Mouse (Mus musculus) cerebellum, adult 2 months (tissue): Measurements from ENCODE around the gene Zfp91.

Experiments
- CTCF ChIP-seq: fragments of 200-500 bp; IDR thresholded peaks from 2 replicates; pipeline ENCODE4 v1.5.1; 2011; ENCODE audit warnings: low read depth, mild to moderate bottlenecking, control low read depth, low read length, moderate library complexity, borderline replicate concordance; ENCODE audit not compliant: insufficient read depth
- POLR2A ChIP-seq: fragments of 200-500 bp; IDR thresholded peaks from 2 replicates; pipeline ENCODE4 v1.6.1; 2011; ENCODE audit warnings: low read length, control low read depth, borderline replicate concordance; ENCODE audit not compliant: insufficient read depth

DNA sequence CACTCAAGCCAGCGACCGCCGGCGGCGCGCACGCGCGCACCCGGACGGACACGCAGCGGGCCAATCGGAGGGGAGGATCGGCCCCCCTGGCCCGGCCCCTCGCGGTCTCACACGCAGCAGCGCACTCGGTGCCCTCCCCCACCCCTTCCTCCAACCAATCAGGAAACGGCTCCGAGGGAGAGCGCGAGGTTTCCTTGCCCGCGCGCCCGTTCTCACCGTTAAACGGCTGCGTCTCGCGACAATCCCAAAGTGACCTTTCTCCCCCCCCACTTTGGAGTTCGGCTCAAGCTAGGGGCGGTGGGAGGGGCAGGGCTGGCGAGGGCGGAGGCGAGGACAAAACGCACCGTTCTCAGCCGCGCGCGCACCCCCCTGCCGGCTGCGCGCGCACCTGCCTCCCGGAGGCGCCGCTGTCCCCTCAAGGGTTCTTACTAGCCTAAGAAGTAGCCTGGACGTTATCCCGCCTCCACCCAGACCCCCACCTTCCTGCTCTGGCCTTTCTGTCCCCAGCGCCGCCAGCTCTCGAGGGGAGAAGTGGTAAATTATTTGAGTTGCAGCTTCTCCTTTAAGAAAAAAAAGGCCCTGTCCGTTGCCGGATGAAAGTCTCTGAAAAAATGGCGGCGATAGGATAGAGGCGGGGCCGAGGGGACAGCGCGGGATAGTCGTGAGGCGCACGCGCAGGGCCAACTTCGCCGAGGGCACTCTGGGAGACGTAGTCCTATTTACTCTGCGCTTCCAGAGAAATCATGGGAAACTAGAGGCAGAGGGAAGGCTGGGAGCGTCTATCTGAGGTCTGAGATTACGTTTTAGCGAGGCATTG is at the start of gene Zfp91, which contains the start of gene Lpxn:
- no peak for TF ChIP-seq CTCF
- TF ChIP-seq POLR2A: peak; percentile 41; the same call in 1 of the 2 replicates
